Mouse (Mus musculus): ENCODE measurements around the gene Rdh8.
A peak's percentile ranks its signal among the peaks of the same experiment; 100 is the strongest.

Gene Rdh8

GRCm38 (mm10) chr9:20837184-20837947, 19.1 kb downstream of the Rdh8 start:
- no peak for DNase-seq

- DNase-seq = no peak
Observed at GRCm38 (mm10) chr9:20838931-20839330, 20.6 kb downstream of the Rdh8 start.

GRCm38 (mm10) chr9:20842211-20842610, 23.9 kb downstream of the Rdh8 start:
- no peak for DNase-seq

GRCm38 (mm10) chr9:20842670-20843069, 24.4 kb downstream of the Rdh8 start:
- DNase-seq = no peak

GRCm38 (mm10) chr9:20850179-20850578, 31.9 kb downstream of the Rdh8 start:
- DNase-seq = no peak

- peak; percentile 48 for DNase-seq
Observed at GRCm38 (mm10) chr9:20857131-20857530, 38.8 kb downstream of the Rdh8 start.

GRCm38 (mm10) chr9:20859926-20860325, 41.6 kb downstream of the Rdh8 start:
- no peak for DNase-seq

GRCm38 (mm10) chr9:20861821-20862220, 43.5 kb downstream of the Rdh8 start:
- DNase-seq = peak; percentile 29

- no peak for DNase-seq
Observed at GRCm38 (mm10) chr9:20862225-20862624, 43.9 kb downstream of the Rdh8 start.

- DNase-seq = no peak
Observed at GRCm38 (mm10) chr9:20866879-20867278, 48.6 kb downstream of the Rdh8 start.

GRCm38 (mm10) chr9:20868448-20869001, 50.2 kb downstream of the Rdh8 start, which contains the start of gene A230050P20Rik:
Gene A230050P20Rik (plus strand): TSS chr9:20868642.
- peak; percentile 54 for DNase-seq

- DNase-seq = no peak
Observed at GRCm38 (mm10) chr9:20869246-20869645, 50.9 kb downstream of the Rdh8 start.

GRCm38 (mm10) chr9:20870211-20871173, 52.2 kb downstream of the Rdh8 start:
- no peak for DNase-seq

GRCm38 (mm10) chr9:20872991-20873390, 54.7 kb downstream of the Rdh8 start:
- DNase-seq = no peak

- no peak for DNase-seq
Observed at GRCm38 (mm10) chr9:20873521-20873920, 55.2 kb downstream of the Rdh8 start.

GRCm38 (mm10) chr9:20875021-20875790, 56.9 kb downstream of the Rdh8 start:
- DNase-seq = no peak

All from kidney, adult 18-20 months (tissue).